Mouse (Mus musculus) neutrophil, adult 59 days (primary cell): ENCODE measurements around the gene Kdm4c. TPM values are rescaled to one million over a fixed set of nuclear protein-coding genes. Genes with fewer than 3 reads are reported as not detected.

Source experiments
- total RNA-seq, 2 experiments: library from RNA; stranded (reverse); gene quantifications; 1 replicate in 1 of 2; 2 replicates in 1 of 2; pipeline ENCODE4 v1.2.4; 2023

The Kdm4c gene
- 10 to 100 TPM; 29.2 to 34.2 TPM for total RNA-seq

GRCm38 (mm10) chr4:74242176-74242575 is at the start of gene Kdm4c:
Kdm4c (plus strand) TSS chr4:74242497.

Other genes starting within 250 kb of the Kdm4c start
- not detected for gene Frmd3, start 229.1 kb upstream of the Kdm4c start, total RNA-seq